Mouse (Mus musculus): ENCODE results near the gene Gins3. TPM values are rescaled to one million over a fixed set of nuclear protein-coding genes. Genes with fewer than 3 reads are reported as not detected.
"Not testable (repeated sequence)": the region's sequence is repeated elsewhere in the genome, so short reads cannot be mapped to it uniquely, and the experiment has no call there.

Gins3 gene
- polyA plus RNA-seq, 1 experiment: 7.2 TPM

GRCm38 (mm10) chr8:95660334-95660882 is 27.2 kb downstream of the Gins3 start:
- H3K4me3 ChIP-seq (ENCODE audit: control insufficient read depth, insufficient read depth, low read length): no peak overlapping the region
- no peak overlapping the region for H3K27ac ChIP-seq (ENCODE audit: control insufficient read depth, insufficient read depth, low read length)
- 92% methylated on average over 6 of the region's 6 CpGs for WGBS
- TF ChIP-seq POLR2A (IDR thresholded peaks at IDR 0.05; ENCODE audit: control insufficient read depth, extremely low read depth, insufficient read depth, low read length, poor library complexity): no peak
- TF ChIP-seq CTCF (IDR thresholded peaks at IDR 0.05; ENCODE audit: borderline replicate concordance, control insufficient read depth, extremely low read depth, insufficient read depth, low read length, poor library complexity): no peak
- H3K4me1 ChIP-seq (replicated peaks; ENCODE audit: control insufficient read depth, insufficient read depth, low read length): no peaks in the 10 kb centered on the region
- no peaks in the 10 kb centered on the region for H3K27me3 ChIP-seq (ENCODE audit: control insufficient read depth, insufficient read depth, low read length)
- no peak for DNase-seq
- no peaks in the 10 kb centered on the region for H3K36me3 ChIP-seq (ENCODE audit: control insufficient read depth, insufficient read depth, low read length)

- Histone ChIP-seq H3K27ac (ENCODE audit: control insufficient read depth, insufficient read depth, low read length) (no peak overlapping the region), H3K4me3 (ENCODE audit: control insufficient read depth, insufficient read depth, low read length) (no peak overlapping the region), H3K4me1 (replicated peaks; ENCODE audit: control insufficient read depth, insufficient read depth, low read length) (no peaks in the 10 kb centered on the region), H3K27me3 (ENCODE audit: control insufficient read depth, insufficient read depth, low read length) (no peaks in the 10 kb centered on the region), H3K36me3 (ENCODE audit: control insufficient read depth, insufficient read depth, low read length) (no peaks in the 10 kb centered on the region)
- no peak for TF ChIP-seq POLR2A (IDR thresholded peaks at IDR 0.05; ENCODE audit: control insufficient read depth, extremely low read depth, insufficient read depth, low read length, poor library complexity)
- TF ChIP-seq CTCF (IDR thresholded peaks at IDR 0.05; ENCODE audit: borderline replicate concordance, control insufficient read depth, extremely low read depth, insufficient read depth, low read length, poor library complexity): no peak
- no peak for DNase-seq
- 77% methylated on average over 8 of the region's 8 CpGs for WGBS
Measured at GRCm38 (mm10) chr8:95661085-95661484, 27.8 kb downstream of the Gins3 start.

GRCm38 (mm10) chr8:95661575-95661974 is 28.3 kb downstream of the Gins3 start:
- Histone ChIP-seq H3K4me1 (replicated peaks; ENCODE audit: control insufficient read depth, insufficient read depth, low read length) (no peaks in the 10 kb centered on the region), H3K36me3 (ENCODE audit: control insufficient read depth, insufficient read depth, low read length) (no peaks in the 10 kb centered on the region), H3K27ac (ENCODE audit: control insufficient read depth, insufficient read depth, low read length) (no peak overlapping the region), H3K27me3 (ENCODE audit: control insufficient read depth, insufficient read depth, low read length) (no peaks in the 10 kb centered on the region), H3K4me3 (ENCODE audit: control insufficient read depth, insufficient read depth, low read length) (no peak overlapping the region)
- no peak for DNase-seq
- WGBS: 89% methylated on average over 6 of the region's 6 CpGs
- TF ChIP-seq POLR2A (IDR thresholded peaks at IDR 0.05; ENCODE audit: control insufficient read depth, extremely low read depth, insufficient read depth, low read length, poor library complexity): no peak
- TF ChIP-seq CTCF (IDR thresholded peaks at IDR 0.05; ENCODE audit: borderline replicate concordance, control insufficient read depth, extremely low read depth, insufficient read depth, low read length, poor library complexity): no peak

- Histone ChIP-seq H3K27ac (ENCODE audit: control insufficient read depth, insufficient read depth, low read length) (no peak overlapping the region), H3K4me1 (replicated peaks; ENCODE audit: control insufficient read depth, insufficient read depth, low read length) (no peaks in the 10 kb centered on the region), H3K36me3 (ENCODE audit: control insufficient read depth, insufficient read depth, low read length) (no peaks in the 10 kb centered on the region), H3K27me3 (ENCODE audit: control insufficient read depth, insufficient read depth, low read length) (no peaks in the 10 kb centered on the region), H3K4me3 (ENCODE audit: control insufficient read depth, insufficient read depth, low read length) (no peak overlapping the region)
- TF ChIP-seq CTCF (IDR thresholded peaks at IDR 0.05; ENCODE audit: borderline replicate concordance, control insufficient read depth, extremely low read depth, insufficient read depth, low read length, poor library complexity) (no peak), POLR2A (IDR thresholded peaks at IDR 0.05; ENCODE audit: control insufficient read depth, extremely low read depth, insufficient read depth, low read length, poor library complexity) (no peak)
- DNase-seq: no peak
- 84% methylated on average over 7 of the region's 7 CpGs for WGBS
Measured at GRCm38 (mm10) chr8:95662885-95663598, 29.8 kb downstream of the Gins3 start.

- H3K36me3 ChIP-seq (ENCODE audit: control insufficient read depth, insufficient read depth, low read length): no peaks in the 10 kb centered on the region
- WGBS: 77% methylated on average over 4 of the region's 4 CpGs
- no peak for TF ChIP-seq POLR2A (IDR thresholded peaks at IDR 0.05; ENCODE audit: control insufficient read depth, extremely low read depth, insufficient read depth, low read length, poor library complexity)
- TF ChIP-seq CTCF (IDR thresholded peaks at IDR 0.05; ENCODE audit: borderline replicate concordance, control insufficient read depth, extremely low read depth, insufficient read depth, low read length, poor library complexity): no peak
- no peaks in the 10 kb centered on the region for H3K27me3 ChIP-seq (ENCODE audit: control insufficient read depth, insufficient read depth, low read length)
- H3K4me1 ChIP-seq (replicated peaks; ENCODE audit: control insufficient read depth, insufficient read depth, low read length): no peaks in the 10 kb centered on the region
- DNase-seq: no peak
- H3K27ac ChIP-seq (ENCODE audit: control insufficient read depth, insufficient read depth, low read length): no peak overlapping the region
- H3K4me3 ChIP-seq (ENCODE audit: control insufficient read depth, insufficient read depth, low read length): no peak overlapping the region
Measured at GRCm38 (mm10) chr8:95663599-95663949, 30.3 kb downstream of the Gins3 start.

- H3K36me3 ChIP-seq (ENCODE audit: control insufficient read depth, insufficient read depth, low read length); H3K4me3 ChIP-seq (ENCODE audit: control insufficient read depth, insufficient read depth, low read length); H3K27me3 ChIP-seq (ENCODE audit: control insufficient read depth, insufficient read depth, low read length); H3K27ac ChIP-seq (ENCODE audit: control insufficient read depth, insufficient read depth, low read length); DNase-seq; H3K4me1 ChIP-seq (replicated peaks; ENCODE audit: control insufficient read depth, insufficient read depth, low read length): not testable (repeated sequence)
- whole genome bisulfite sequencing: 96% methylated on average over 11 of the region's 11 CpGs
Measured at GRCm38 (mm10) chr8:95665813-95666452, 32.7 kb downstream of the Gins3 start.
